Mouse (Mus musculus) fat pad, adult 2 months (tissue): ENCODE results near the gene Repin1.
"Not testable (repeated sequence)": the region's sequence is repeated elsewhere in the genome, so short reads cannot be mapped to it uniquely, and the experiment has no call there.

ENCODE experiments used
- DNase-seq: peaks from one replicate; pipeline ENCODE4 v3.0.0-alpha.2; 2011; ENCODE audit warnings: low read depth, low spot score; ENCODE audit errors: extremely low read depth

Gene Repin1

DNA sequence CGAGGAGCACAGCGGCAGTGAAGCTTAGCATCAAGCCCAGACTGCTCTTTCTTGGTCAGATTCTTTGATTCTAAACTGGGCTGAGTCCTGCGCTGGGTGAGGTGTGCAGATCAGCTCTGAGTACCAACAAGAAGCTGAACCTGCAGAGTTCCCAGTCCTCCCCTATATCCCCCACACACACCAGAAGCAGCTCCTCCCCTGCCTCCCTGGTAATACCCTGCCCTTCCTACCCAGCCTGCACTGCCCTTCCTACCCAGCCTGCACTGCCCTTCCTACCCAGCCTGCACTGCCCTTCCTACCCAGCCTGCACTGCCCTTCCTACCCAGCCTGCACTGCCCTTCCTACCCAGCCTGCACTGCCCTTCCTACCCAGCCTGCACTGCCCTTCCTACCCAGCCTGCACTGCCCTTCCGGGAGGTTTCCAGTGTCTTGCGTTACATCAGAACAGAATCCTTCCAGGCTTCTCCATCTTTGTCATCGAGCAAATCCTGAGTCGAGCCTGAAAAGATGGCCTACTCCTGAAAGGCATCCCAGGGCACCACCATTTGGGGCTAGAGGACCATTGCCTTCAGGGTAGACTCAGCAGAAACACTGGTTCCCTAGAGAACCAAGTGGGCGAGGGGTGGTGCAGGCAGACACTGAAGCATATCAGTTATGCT, 28.6 kb downstream of the Repin1 start:
- DNase-seq = not testable (repeated sequence)

DNA sequence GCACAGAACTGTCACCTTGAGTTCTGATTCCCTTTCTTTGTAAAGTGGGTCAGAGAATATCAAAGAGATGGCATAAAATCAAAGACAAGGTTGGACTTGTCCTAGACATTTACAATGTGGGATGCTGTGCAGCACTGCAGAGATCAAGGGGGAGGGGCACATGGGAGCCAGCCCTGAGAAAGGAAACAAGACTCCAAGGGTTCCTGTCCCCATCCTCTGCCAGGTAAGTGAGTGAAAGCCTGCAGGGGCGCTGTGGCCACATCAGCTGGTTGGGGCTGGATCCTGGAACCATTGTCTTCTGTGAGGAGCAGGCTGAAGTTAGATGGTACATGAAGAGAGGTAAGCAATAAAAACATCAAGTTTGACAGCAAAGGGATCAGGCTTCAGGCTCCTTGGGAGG, 29.8 kb downstream of the Repin1 start:
- DNase-seq = no peak

DNA sequence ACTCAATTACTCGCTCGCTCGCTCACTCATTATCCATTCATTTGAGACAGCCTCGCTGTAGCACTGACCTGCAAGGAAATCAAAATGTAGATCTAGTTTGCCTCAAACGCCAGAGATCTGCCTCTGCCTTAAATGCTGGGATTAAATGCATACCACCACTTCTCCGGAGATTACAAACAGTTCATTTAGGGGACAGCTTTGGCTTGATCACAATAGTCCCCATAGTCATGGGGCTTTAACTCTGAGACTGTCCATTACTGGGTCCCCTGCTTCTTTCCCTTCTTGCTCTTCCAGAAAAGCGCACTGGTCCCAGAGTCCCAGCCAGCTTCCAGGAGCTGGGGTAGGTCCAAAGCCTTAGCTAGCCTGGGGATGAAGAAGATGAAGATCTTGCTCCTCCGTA, 32.8 kb downstream of the Repin1 start, which contains the start of gene AI854703:
Gene AI854703, plus strand, starts transcription at position 301 of the 400 bp plus-strand sequence.
- DNase-seq = no peak

DNA sequence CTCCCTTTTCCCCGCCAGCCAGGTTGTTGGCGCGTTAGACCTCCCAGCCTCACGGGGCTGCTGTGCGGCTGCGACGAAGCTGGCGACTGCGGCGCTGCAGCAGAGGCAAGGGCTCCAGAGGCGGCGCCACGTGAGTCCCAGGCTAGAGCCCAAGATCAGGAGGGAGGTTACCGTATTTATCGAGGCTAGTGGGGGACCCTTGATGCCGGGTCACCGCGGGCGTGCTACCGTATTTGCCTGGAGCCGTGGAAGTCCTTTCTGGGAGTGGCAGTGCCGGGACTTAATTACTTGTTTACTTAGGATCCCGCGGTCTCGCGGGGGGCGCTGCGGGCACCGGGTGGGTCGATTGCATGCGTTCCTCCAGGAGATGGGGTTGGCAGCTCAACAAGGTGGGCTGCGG, 33.3 kb downstream of the Repin1 start:
- DNase-seq = no peak

DNA sequence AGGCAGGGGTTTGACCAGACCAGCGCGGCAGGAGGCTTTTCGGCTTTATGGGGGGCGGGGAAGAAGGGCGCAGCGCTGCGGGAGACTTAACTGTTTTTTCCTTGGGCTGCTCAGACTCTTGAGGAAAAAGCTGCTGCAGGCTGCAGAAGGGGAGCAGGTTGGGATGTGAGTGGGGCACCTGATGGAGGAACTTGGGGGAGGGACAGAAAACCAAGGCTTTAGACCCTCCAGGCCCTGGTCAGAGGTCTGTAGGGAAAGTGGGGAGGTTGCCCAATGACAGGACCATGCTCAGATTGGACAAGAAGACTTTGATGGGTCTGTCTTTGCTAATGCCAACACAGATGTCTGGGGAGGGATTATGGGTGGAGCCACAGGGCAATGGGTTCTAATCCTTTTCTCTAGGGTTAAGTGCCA, 33.8 kb downstream of the Repin1 start:
- no peak for DNase-seq

DNA sequence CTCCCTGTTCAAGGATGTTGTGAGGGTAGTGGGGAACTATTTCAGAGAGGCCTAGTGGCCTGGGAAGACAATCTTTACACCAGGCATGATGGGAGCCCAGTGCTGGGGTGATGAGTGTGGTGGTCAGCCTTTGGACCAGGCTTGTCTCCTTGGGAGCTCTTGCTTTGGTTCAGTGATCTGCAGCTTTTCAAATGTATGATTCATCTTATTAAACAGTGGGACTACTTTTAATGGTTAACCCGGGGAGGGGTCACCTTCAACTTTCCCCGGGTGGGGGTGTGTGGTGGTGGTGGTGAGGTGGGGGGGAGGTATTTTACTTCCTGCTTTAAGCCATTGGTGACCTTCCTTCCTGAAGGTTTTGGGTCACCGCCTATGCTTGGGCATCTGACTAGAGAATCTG, 34.7 kb downstream of the Repin1 start:
- no peak for DNase-seq

DNA sequence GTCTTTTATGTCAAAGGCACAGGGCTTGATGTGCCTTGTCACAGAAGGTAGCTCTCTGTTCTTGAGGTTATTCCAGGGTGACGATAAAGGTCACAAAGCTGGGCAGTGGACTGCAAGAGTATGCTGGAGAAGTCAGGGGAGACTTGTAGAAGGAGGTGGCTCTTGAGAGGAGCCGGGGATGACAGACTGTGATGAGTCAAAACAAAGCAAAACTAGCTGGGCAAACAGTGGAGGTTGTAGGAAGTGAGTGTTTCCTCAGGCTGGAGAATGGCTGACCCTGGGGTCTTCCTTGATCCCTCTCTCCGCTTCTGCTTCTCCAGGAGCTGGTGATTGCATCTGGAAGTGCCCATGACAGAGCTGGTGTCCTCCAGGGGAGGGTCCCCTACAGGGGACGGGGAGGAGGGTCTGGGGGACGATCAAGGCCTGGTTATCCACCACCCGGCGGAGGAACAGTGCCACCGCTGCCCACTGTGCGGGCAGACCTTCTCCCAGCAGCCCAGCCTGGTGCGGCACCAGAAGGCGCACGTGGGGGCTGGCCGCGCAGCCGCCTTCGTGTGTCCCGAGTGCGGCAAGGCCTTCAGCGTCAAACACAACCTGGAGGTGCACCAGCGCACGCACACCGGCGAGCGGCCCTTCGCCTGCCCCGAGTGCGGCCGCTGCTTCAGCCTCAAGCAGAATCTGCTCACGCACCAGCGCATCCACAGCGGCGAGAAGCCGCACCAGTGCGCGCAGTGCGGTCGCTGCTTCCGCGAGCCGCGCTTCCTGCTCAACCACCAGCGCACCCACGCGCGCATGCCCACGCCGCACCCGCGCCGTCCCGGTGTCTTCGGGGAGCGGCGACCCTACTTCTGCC, 35.4 kb downstream of the Repin1 start:
- DNase-seq = no peak

DNA sequence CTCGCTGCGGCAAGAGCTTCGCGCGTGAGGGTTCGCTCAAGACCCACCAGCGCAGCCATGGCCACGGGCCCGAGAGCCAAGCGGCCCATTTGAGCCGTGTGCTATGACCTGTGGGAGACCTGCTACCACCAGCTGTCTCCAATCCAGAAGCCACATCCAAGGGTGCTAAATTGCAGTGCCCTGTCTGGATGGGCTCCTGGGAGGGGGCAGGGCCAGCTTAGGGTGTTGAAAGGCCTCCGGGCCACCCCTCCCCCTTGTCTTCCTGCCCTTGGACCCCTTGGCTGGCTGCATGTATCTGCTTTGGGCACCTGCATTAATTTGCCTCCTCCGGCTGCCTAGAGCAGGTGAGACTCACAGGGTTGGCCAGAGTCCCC, 36.0 kb downstream of the Repin1 start:
- no peak for DNase-seq

DNA sequence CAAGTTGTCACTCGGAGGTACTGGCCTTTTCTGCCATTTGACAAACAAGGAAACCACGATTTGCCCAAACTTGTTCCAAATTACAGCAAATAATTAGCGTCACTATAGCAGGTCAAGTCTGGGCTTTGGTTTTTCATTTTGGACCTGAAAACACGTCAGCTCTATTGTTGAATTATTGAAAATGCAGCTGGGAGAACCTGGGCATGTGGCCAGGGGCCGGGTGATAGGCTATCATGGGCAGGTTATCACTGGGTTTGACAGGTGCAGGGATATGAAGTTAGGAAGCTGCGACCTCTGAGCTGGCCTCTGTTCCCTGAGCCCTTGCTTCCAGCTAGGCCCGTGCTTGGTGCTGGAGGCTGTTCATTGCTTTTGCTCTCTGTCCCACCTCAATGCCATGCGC, 37.1 kb downstream of the Repin1 start:
- DNase-seq = no peak

DNA sequence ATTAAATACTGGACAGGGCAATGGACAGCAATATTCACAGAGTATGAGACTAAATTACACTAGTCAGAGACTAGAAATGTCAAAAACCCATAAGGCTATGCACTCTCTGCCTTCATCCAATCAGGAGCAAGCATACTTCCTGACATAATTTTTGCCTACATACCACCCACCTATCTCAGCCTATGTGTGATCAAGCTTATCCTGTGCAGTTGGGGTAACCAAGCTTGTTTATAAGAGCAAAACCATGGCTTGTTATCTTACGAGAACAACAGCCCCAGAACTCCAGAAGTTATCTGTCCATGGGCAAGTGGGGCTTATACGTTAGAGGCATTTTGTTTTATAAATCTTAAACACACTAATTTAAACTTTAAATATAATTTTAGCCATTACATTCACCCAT, 41.4 kb downstream of the Repin1 start:
- DNase-seq = no peak

DNA sequence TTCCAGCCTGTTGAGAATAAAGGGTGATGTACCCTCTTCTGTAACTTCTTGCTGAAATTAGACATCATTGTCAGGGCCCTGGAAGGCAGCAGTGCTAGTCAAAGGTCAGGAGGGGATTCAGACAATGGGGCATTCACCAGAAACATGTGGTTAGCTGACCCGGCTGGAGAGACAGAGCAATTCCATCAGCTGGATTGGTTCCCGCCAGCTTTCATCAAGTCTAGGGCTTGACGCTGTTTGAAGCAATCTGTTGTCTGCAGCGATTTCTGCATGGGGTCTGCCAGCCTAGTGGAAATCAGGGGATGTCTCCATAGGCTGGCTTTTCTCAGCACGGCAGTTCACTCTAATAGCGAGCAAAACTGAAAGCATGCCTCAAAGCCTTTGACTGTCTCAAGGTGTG, 42.8 kb downstream of the Repin1 start:
- DNase-seq = no peak

DNA sequence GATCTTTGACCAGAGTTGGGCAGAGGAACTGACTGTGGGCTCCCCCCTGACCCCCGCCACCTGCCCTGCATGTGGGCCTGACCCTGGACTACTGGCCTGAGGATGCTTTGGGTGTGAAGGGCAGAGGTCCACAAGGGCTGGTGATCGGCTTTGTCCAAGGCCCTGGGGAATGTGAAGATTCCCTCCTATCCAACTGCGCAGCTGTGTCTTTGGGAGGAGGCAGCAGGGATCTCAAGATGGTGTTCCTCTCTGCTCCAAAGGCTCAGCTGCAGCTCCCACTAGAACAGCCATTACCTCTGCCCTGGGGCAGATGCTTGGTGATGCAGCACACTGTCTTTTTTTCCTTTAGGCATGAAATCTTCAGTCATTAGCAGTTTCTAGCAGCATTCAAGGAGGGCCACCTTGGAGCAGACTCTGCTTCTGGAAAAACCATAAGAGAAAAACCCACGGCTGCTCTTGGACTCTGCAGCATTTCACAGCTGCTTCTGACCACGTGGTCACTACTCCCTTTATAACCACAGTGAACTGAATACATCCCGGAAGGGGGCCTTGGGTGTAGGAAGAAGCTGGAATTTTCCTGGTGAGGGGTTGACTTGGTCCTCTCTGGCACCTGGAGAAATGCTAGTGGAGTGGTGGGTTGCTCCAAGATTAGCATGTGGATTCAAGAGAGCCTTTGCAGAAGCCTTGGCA, 44.3 kb downstream of the Repin1 start:
- no peak for DNase-seq

DNA sequence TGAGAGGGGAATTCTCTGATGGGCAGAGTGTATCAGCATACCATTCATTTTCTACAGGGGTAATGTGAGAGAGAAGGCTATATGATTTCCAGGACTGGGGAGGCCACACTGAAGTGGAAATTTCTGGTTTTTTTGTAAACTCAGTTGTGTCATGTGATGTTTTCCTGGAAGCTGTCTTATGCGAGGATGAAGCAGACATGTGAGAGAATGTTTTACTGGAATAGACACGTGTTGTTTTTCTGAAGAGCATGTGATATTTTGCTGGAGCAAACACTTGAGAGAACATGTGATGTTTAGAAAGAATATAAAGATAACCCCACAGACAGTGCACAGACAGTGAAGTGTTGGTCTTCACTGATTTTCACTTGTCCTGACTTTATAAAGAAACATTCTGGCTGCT, 44.9 kb downstream of the Repin1 start:
- DNase-seq = no peak

DNA sequence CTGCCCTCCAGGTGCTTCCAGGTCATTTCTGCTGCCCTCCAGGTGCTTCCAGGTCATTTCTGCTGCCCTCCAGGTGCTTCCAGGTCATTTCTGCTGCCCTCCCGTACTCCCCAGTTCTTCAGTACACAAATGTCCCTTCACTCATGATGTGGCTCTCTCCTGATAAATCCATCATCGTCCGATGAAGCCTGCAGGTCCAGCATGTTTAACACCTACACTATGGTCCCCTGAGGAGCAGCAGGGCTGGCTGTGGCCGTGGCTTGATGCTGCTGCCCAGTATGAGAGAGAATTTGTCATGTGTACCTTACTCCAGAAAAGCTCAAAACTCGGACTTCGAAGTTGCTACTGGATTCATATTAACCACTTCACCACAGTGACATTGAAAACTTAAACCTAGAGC, 47.7 kb downstream of the Repin1 start:
- DNase-seq = no peak

DNA sequence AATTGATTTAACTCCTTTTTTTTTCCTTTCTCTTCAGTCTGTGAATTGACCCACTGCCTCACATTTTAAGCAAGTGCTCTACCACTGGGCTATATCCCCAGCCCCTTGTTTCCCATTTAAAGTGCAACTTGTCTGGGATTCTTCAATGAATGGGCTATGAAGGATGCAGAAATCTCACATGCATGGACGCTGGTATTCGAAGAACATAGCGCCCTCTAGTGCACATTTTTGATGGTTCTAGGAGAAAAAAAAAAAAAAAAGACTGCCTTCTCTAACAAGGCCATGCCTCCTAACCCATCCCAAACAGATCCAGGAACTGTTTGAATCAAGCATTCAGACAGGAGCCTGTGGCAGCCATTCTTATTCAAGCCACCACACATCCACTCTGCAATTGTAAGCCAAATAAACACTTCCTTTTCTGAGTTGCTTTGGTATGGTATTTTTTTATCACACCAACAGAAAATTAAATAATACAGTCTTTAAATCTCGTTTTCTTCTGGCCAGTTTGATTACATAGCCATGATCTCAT, 49.1 kb downstream of the Repin1 start:
- no peak for DNase-seq

DNA sequence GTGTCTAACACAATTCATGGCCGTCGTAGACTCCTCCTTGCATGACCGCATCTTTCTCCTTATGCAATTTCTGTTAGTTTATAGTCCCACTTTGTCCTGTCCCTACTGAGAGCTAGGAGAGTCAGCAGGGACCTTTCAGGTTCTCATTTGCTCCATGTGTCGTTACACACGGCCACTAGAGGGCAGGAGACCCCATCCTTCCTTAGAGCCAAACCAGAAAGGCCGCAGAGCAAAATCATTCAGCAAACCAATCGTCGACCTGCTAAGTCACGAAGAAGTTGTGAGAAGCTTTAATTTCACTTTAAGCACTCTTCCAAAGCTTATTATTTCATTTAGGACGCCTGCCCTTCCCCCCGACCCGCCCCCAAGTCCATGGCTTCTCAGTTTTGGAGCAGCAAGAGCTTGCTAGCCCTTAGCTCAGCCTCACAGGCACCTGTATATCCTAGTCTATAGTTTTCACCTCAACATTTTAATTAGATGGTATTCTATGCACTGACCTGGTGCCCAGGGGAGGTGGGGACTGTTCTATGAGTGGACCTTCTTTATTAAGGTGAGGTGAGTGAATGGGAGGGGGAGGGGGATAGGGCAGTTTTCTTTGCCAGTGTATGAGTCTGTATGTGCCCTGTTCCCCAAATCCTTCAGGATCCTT, 52.1 kb downstream of the Repin1 start:
- DNase-seq = no peak

DNA sequence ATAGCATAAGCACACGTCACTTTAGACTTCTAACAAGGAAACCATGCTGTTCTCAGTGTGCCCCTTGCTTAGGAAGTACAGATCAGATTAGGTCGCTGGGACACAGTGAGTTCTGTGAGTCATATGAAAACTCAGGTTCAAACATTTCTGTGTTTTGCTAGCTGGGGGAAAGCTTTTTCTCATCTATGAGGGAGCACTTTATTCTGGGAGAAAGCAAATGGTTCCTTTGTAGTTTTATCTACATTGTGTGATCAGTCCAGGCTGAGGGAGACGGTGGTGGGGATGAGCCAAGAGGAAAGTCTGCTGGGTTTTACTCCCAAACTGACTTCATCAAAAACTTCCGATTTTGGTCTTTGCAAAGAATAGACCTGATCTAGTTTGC, 52.6 kb downstream of the Repin1 start:
- no peak for DNase-seq

DNA sequence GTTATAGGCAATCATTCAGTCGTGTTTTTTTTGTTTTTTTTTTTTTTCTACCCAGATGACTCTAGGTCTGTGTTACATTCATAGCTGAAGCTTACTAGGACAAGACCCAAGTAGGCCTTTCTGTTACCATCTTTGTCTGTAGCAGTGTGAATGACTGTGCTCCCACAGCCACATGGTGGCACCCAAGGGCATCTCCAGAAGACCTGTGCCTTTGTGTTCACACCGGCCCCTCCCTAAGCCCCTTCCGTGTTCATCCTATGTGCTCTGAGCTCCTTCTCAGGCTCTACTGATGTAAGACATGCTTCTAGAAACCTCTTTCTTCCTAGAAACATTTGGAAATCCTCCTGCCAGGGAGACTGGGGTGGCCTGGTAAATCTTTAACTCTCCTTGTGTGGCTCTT, 53.3 kb downstream of the Repin1 start, which contains the start of gene Gimap8:
Gene Gimap8, plus strand, starts transcription at position 240 of the 400 bp plus-strand sequence.
- DNase-seq = no peak

DNA sequence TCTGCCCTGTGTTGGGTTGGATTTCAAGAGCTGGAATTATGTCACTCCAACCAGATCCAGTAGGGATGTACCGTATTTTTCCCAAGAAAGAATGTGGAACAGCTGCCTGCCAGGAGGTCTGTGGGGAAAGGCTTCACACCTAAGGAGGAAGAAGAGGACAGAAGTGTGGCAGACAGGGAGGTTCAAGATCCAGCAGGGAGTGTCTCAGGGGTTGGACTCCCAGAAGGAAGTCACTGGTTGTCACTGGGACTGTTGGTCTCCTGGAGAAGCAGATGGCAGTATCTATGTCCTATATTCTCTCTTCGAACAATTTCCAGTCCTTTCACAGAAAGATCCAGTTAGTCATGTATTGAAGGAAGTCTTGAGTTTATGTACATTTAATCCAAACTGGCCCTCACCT, 53.9 kb downstream of the Repin1 start:
- DNase-seq = no peak
